Mouse (Mus musculus): ENCODE results near the gene Lilr4b.

GRCm38 (mm10) chr10:51520021-51520420 lies 39.6 kb downstream of the Lilr4b start:
- TF ChIP-seq CTCF (conservative IDR thresholded peaks at IDR 0.05; ENCODE audit: low read length): no peak
- no peak for TF ChIP-seq NANOG (IDR thresholded peaks at IDR 0.05; ENCODE audit: borderline replicate concordance, low read length)
